Mouse (Mus musculus): Measurements from ENCODE around the gene Gm7954.
"Not testable (repeated sequence)": the region's sequence is repeated elsewhere in the genome, so short reads cannot be mapped to it uniquely, and the experiment has no call there.

The Gm7954 gene

DNA sequence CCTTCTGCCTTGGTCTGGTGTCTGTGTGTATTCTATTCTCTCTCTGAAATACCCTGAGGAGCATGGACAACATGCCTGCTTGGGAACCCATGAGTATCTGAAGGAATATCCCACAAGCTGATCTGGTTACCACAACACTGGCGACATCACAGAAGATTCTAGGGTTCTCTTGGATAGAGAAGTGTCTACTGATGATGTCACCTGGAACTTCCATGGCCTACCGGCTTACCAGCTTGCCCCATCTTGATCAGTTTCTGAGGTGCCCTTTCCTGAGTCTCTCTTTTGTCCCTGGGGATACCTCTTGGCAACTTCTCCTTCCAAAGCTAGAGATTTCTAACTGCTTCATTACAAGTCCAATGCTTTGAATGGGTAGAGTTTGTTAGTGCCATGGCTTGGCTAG, at the start of gene Gm7954:
Gm7954 (minus strand) TSS at position 101 of the 400 bp plus-strand sequence.
- DNase-seq, result not testable (repeated sequence)

- DNase-seq, result not testable (repeated sequence)
These were observed 36.1 kb upstream of the Gm7954 start, which contains the start of gene Gm3486 for GRCm38 (mm10) chr14:41489385-41489784. Gene Gm3486 (minus strand): TSS chr14:41489485.

- DNase-seq, result not testable (repeated sequence)
These were observed 27.8 kb downstream of the Gm7954 start for GRCm38 (mm10) chr14:41425393-41426075.

DNA sequence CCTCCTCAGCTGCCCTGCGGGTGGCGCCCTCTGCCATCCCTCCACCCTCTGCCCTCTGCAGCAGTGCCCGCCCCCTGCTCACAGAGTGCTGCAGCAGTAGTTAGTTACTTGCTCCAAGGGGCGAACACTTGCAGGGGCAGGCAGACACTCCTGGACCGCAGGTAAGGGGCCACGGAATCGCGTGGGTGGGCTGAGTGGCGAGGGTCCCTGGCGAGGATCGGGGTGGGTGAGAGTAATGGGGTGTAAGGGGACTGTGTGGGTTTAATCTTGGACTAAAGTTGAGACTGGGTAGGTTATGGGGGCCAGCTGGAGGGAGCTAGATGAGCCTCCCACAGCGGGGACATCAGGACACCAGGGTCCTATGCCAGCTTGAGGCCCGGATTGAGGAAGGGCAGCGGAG, 28.6 kb downstream of the Gm7954 start:
- not testable (repeated sequence) for DNase-seq

- not testable (repeated sequence) for DNase-seq
These were observed 45.1 kb downstream of the Gm7954 start, which contains the start of gene Gm6482 for GRCm38 (mm10) chr14:41408181-41408580. Gene Gm6482 (minus strand): TSS chr14:41408281.
